Mouse (Mus musculus) forebrain, embryonic 11.5 days (tissue): ENCODE measurements at regions not wholly inside any gene's neighbourhood (a gene's known extent, or its start where the extent isn't known, plus 50 kb on each side); places are given as distances from the start of the nearest gene placed in this dataset.

ENCODE experiments used
- ATAC-seq: fragments of 200-750 bp; cut with Nextera tagmentation; replicated peaks from 2 replicates; pipeline ENCODE4 v1.8.0; 2017; ENCODE audit warnings: moderate TSS enrichment; ENCODE audit not compliant: low FRiP score
- DNase-seq: peaks from one replicate; pipeline ENCODE4 v3.0.0-alpha.2; 2017; ENCODE audit warnings: low spot score
- H3K27ac ChIP-seq: fragments of 300-500 bp; sonication (generic); 2 replicates; pipeline ENCODE4 v1.5.1; 2014; ENCODE audit warnings: low read depth, low read length
- H3K27me3 ChIP-seq: fragments of 300-500 bp; sonication (generic); 2 replicates; pipeline ENCODE4 v1.6.1; 2014; ENCODE audit warnings: mild to moderate bottlenecking, low read length, mixed read lengths; ENCODE audit not compliant: control insufficient read depth, insufficient read depth
- H3K36me3 ChIP-seq: fragments of 300-500 bp; sonication (generic); 2 replicates; pipeline ENCODE4 v1.6.1; 2014; ENCODE audit warnings: mild to moderate bottlenecking, low read length, moderate library complexity, mixed read lengths; ENCODE audit not compliant: control insufficient read depth, insufficient read depth
- H3K4me1 ChIP-seq: fragments of 300-500 bp; sonication (generic); replicated peaks from 2 replicates; pipeline ENCODE4 v1.6.1; 2014; ENCODE audit warnings: low read length, mixed read lengths; ENCODE audit not compliant: control insufficient read depth, insufficient read depth
- H3K4me2 ChIP-seq: fragments of 300-500 bp; sonication (generic); 2 replicates; pipeline ENCODE4 v1.6.1; 2014; ENCODE audit warnings: low read depth, mild to moderate bottlenecking, low read length, moderate library complexity, mixed read lengths; ENCODE audit not compliant: severe bottlenecking
- H3K4me3 ChIP-seq: fragments of 300-500 bp; sonication (generic); 2 replicates; pipeline ENCODE4 v1.5.1; 2014; ENCODE audit warnings: low read depth, low read length
- H3K9ac ChIP-seq: fragments of 300-500 bp; sonication (generic); 2 replicates; pipeline ENCODE4 v1.6.1; 2014; ENCODE audit warnings: low read length
- H3K9me3 ChIP-seq: fragments of 300-500 bp; sonication (generic); 2 replicates; pipeline ENCODE4 v1.6.1; 2016; ENCODE audit warnings: low read length, mixed read lengths; ENCODE audit not compliant: control insufficient read depth
- WGBS: fragments of 180-500 bp; shearing (Covaris S2); extraction: QIAGEN DNeasy Blood & Tissue Kit; methylation state at CpG from one replicate; pipeline ENCODE4 v1.1.7; 2014; 5-methylcytosine and 5-hydroxymethylcytosine counted together

GRCm38 (mm10) chr8:103166623-103167316 is 381.3 kb upstream of the Cdh11 start:
- Histone ChIP-seq H3K9me3 (no peaks in the 10 kb centered on the region), H3K36me3 (no peaks in the 10 kb centered on the region), H3K27ac (no peak overlapping the region), H3K4me2 (no peak overlapping the region), H3K4me1 (no peaks in the 10 kb centered on the region), H3K27me3 (no peaks in the 10 kb centered on the region), H3K9ac (no peak overlapping the region), H3K4me3 (no peak overlapping the region)
- WGBS, result 62% methylated on average over 7 of the region's 7 CpGs
- DNase-seq (no peak), ATAC-seq (peak; percentile 61; the same call in 1 of the 2 replicates)

DNA sequence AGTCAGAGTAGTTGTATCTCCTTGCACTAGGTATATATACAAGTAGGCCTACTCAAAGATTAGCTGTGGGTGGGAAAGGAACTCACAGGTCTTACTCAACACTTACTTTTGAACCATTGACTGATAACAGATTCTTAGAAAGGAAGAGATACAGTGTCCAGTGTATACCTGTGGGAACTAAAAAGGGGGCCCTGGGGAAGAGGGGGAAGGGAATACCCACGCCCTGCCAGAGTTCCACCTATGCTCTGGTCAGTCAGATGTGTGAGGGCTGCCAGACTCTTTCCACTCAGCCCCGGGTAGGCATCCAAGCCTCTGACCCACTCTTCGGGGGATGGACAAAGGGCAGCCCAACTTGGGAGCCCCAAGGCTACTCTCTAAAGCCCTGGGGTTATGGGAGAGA is 387.9 kb upstream of the Cdh11 start:
- no peaks in the 10 kb centered on the region for H3K4me1 ChIP-seq
- H3K27ac ChIP-seq, result no peak overlapping the region
- no peak overlapping the region for H3K4me3 ChIP-seq
- no peaks in the 10 kb centered on the region for H3K27me3 ChIP-seq
- H3K4me2 ChIP-seq, result no peak overlapping the region
- H3K36me3 ChIP-seq, result no peaks in the 10 kb centered on the region
- WGBS, result 89% methylated on average over 3 of the region's 3 CpGs
- DNase-seq (no peak), ATAC-seq (no peak)
- H3K9ac ChIP-seq, result no peak overlapping the region
- H3K9me3 ChIP-seq, result no peaks in the 10 kb centered on the region

GRCm38 (mm10) chr8:103173803-103174429 is 388.5 kb upstream of the Cdh11 start:
- no peaks in the 10 kb centered on the region for H3K36me3 ChIP-seq
- no peak overlapping the region for H3K4me2 ChIP-seq
- H3K27me3 ChIP-seq, result no peaks in the 10 kb centered on the region
- DNase-seq (no peak), ATAC-seq (no peak)
- no peaks in the 10 kb centered on the region for H3K9me3 ChIP-seq
- H3K9ac ChIP-seq, result no peak overlapping the region
- 76% methylated on average over 5 of the region's 5 CpGs for WGBS
- no peaks in the 10 kb centered on the region for H3K4me1 ChIP-seq
- H3K27ac ChIP-seq, result no peak overlapping the region
- no peak overlapping the region for H3K4me3 ChIP-seq

DNA sequence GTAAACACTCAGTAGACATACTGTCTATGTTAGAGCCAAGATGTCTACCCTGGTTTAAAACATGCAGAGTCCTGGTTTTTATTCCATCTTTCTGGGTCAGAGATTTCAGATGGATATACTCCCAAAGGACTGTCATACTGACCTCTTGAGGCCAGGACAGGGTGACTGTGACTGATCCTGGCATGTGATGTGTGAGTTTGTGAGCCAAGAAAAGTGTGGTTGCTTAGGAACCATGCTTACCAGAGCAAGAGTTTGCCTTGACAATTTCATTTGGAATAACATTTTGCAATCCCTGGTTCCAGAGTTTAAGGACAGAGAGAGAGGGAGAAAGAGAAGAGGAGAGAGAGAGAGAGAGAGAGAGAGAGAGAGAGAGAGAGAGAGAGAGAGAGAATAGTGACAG is 395.2 kb upstream of the Cdh11 start:
- no peak overlapping the region for H3K4me3 ChIP-seq
- no peaks in the 10 kb centered on the region for H3K9me3 ChIP-seq
- no peak overlapping the region for H3K4me2 ChIP-seq
- H3K9ac ChIP-seq, result no peak overlapping the region
- ATAC-seq (no peak), DNase-seq (no peak)
- no peaks in the 10 kb centered on the region for H3K36me3 ChIP-seq
- H3K27me3 ChIP-seq, result no peaks in the 10 kb centered on the region
- H3K27ac ChIP-seq, result no peak overlapping the region
- no peaks in the 10 kb centered on the region for H3K4me1 ChIP-seq

GRCm38 (mm10) chr8:103188720-103189498 is 403.5 kb upstream of the Cdh11 start:
- H3K4me1 ChIP-seq, result no peaks in the 10 kb centered on the region
- no peaks in the 10 kb centered on the region for H3K36me3 ChIP-seq
- ATAC-seq, result no peak
- no peak overlapping the region for H3K9ac ChIP-seq
- DNase-seq, result no peak
- no peak overlapping the region for H3K4me2 ChIP-seq
- H3K9me3 ChIP-seq, result no peaks in the 10 kb centered on the region; the same call in 1 of the 2 replicates
- H3K27me3 ChIP-seq, result no peaks in the 10 kb centered on the region
- no peak overlapping the region for H3K4me3 ChIP-seq
- 74% methylated on average over 8 of the region's 8 CpGs for WGBS
- H3K27ac ChIP-seq, result no peak overlapping the region

- WGBS, result 74% methylated on average over 3 of the region's 3 CpGs
- Histone ChIP-seq H3K27ac (no peak overlapping the region), H3K27me3 (no peaks in the 10 kb centered on the region), H3K4me2 (no peak overlapping the region), H3K9me3 (no peaks in the 10 kb centered on the region; the same call in 1 of the 2 replicates), H3K4me1 (no peaks in the 10 kb centered on the region), H3K36me3 (no peaks in the 10 kb centered on the region), H3K4me3 (no peak overlapping the region), H3K9ac (no peak overlapping the region)
- ATAC-seq, result no peak
- DNase-seq, result no peak
Measured at GRCm38 (mm10) chr8:103198251-103198650, 412.8 kb upstream of the Cdh11 start.

GRCm38 (mm10) chr8:103199696-103200615 is 414.5 kb upstream of the Cdh11 start:
- Histone ChIP-seq H3K27me3 (no peaks in the 10 kb centered on the region), H3K9me3 (no peaks in the 10 kb centered on the region), H3K27ac (no peak overlapping the region), H3K4me1 (no peaks in the 10 kb centered on the region), H3K36me3 (no peaks in the 10 kb centered on the region), H3K9ac (no peak overlapping the region), H3K4me2 (no peak overlapping the region), H3K4me3 (no peak overlapping the region)
- WGBS, result 74% methylated on average over 11 of the region's 11 CpGs
- ATAC-seq (no peak), DNase-seq (no peak)

DNA sequence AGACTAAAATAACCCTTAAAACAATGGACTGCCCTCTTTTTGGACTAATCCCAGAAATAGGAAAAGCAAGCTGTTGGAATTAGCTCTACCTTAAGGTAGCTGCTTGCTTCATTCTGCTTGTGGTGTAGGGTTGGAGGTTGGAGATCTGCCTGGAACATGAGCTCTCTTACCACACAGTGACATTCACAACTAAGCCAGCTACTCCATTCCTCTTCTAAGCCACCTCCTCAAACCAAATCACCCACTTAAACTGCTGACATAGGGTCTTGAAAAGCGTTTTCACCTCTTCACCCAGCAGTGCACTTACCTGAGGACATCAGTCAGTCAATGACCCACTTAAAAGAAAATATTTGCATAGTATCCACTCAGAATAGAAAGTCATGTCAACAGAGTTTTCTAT is 418.3 kb upstream of the Cdh11 start:
- no peak for ATAC-seq
- no peaks in the 10 kb centered on the region for H3K27me3 ChIP-seq
- no peak overlapping the region for H3K4me2 ChIP-seq
- no peak overlapping the region for H3K9ac ChIP-seq
- no peaks in the 10 kb centered on the region for H3K36me3 ChIP-seq
- no peak for DNase-seq
- no peaks in the 10 kb centered on the region for H3K9me3 ChIP-seq
- no peak overlapping the region for H3K4me3 ChIP-seq
- no peaks in the 10 kb centered on the region for H3K4me1 ChIP-seq
- no peak overlapping the region for H3K27ac ChIP-seq
- 80% methylated on average over 1 of the region's 1 CpGs for WGBS
